Mouse (Mus musculus) stomach, embryonic 16.5 days (tissue): ENCODE results near the gene Spaca3. TPM values are rescaled to one million over a fixed set of nuclear protein-coding genes. Genes with fewer than 3 reads are reported as not detected.

Experiments used
- ATAC-seq: fragments of 200-750 bp; cut with Nextera tagmentation; 2 replicates; pipeline ENCODE4 v1.8.0; 2017; ENCODE audit warnings: moderate number of reproducible peaks, moderate TSS enrichment; ENCODE audit not compliant: insufficient read depth, low FRiP score
- H3K27ac ChIP-seq: fragments of 300-500 bp; sonication (generic); 2 replicates; pipeline ENCODE4 v1.5.1; 2014; ENCODE audit warnings: low read length
- H3K27me3 ChIP-seq: fragments of 300-500 bp; sonication (generic); 2 replicates; pipeline ENCODE4 v1.6.1; 2014; ENCODE audit warnings: low read length, control low read depth, mixed read lengths; ENCODE audit not compliant: control insufficient read depth, insufficient read depth
- H3K36me3 ChIP-seq: fragments of 300-500 bp; sonication (generic); 2 replicates; pipeline ENCODE4 v1.6.1; 2014; ENCODE audit warnings: low read length; ENCODE audit not compliant: control insufficient read depth, insufficient read depth
- H3K4me1 ChIP-seq: fragments of 300-500 bp; sonication (generic); 2 replicates; pipeline ENCODE4 v1.6.1; 2014; ENCODE audit warnings: low read length, control low read depth, mixed read lengths; ENCODE audit not compliant: control insufficient read depth, insufficient read depth
- H3K4me2 ChIP-seq: fragments of 300-500 bp; sonication (generic); 2 replicates; pipeline ENCODE4 v1.6.1; 2014; ENCODE audit warnings: low read depth, low read length, mixed read lengths
- H3K4me3 ChIP-seq: fragments of 300-500 bp; sonication (generic); replicated peaks from 2 replicates; pipeline ENCODE4 v1.5.1; 2014; ENCODE audit warnings: mild to moderate bottlenecking, low read length
- H3K9ac ChIP-seq: fragments of 300-500 bp; sonication (generic); 2 replicates; pipeline ENCODE4 v1.6.1; 2014; ENCODE audit warnings: low read length
- H3K9me3 ChIP-seq: fragments of 300-500 bp; sonication (generic); replicated peaks from 2 replicates; pipeline ENCODE4 v1.6.1; 2016; ENCODE audit warnings: low read length, control low read depth; ENCODE audit not compliant: control insufficient read depth
- WGBS: fragments of 180-500 bp; shearing (Covaris S2); extraction: QIAGEN DNeasy Blood & Tissue Kit; methylation state at CpG from one replicate; pipeline ENCODE4 v1.1.7; 2014; 5-methylcytosine and 5-hydroxymethylcytosine counted together
- polyA plus RNA-seq: library from polyadenylated mRNA; unstranded; fragments of >200 nt; fragmentation: Nextera tagmentation; extraction: Ambion mirVana; gene quantifications from 2 replicates; pipeline ENCODE4 v1.2.1, GENCODE M21; 2015

Gene Spaca3
- polyA plus RNA-seq, 1 experiment from 2014 or later = not detected

- no peak for ATAC-seq
- no peaks in the 10 kb centered on the region for H3K27me3 ChIP-seq
These were observed 45.3 kb downstream of the Spaca3 start for GRCm38 (mm10) chr11:80903426-80903825.

GRCm38 (mm10) chr11:80904559-80904958 is 46.4 kb downstream of the Spaca3 start:
- WGBS = 74% methylated on average over 2 of the region's 2 CpGs
- H3K27me3 ChIP-seq = no peaks in the 10 kb centered on the region
- no peak overlapping the region for H3K27ac ChIP-seq
- no peak overlapping the region for H3K9ac ChIP-seq
- H3K4me2 ChIP-seq = no peak overlapping the region
- H3K9me3 ChIP-seq = no peaks in the 10 kb centered on the region
- no peak for ATAC-seq
- H3K36me3 ChIP-seq = no peaks in the 10 kb centered on the region
- no peaks in the 10 kb centered on the region for H3K4me1 ChIP-seq
- no peak overlapping the region for H3K4me3 ChIP-seq

More at GRCm38 (mm10) chr11:80903426-80903825, 45.3 kb downstream of the Spaca3 start:
- Histone ChIP-seq H3K4me3 (no peak overlapping the region), H3K4me2 (no peak overlapping the region), H3K36me3 (no peaks in the 10 kb centered on the region), H3K9me3 (no peaks in the 10 kb centered on the region), H3K4me1 (no peaks in the 10 kb centered on the region), H3K27ac (no peak overlapping the region), H3K9ac (no peak overlapping the region)
- 90% methylated on average over 10 of the region's 10 CpGs for WGBS

- ATAC-seq = no peak
- Histone ChIP-seq H3K36me3 (no peaks in the 10 kb centered on the region), H3K4me1 (no peaks in the 10 kb centered on the region), H3K4me2 (no peak overlapping the region), H3K9me3 (no peaks in the 10 kb centered on the region), H3K27ac (no peak overlapping the region), H3K9ac (no peak overlapping the region), H3K4me3 (no peak overlapping the region), H3K27me3 (no peaks in the 10 kb centered on the region)
- 30% methylated on average over 4 of the region's 4 CpGs for WGBS
These were observed 48.3 kb downstream of the Spaca3 start for GRCm38 (mm10) chr11:80906456-80906855.

DNA sequence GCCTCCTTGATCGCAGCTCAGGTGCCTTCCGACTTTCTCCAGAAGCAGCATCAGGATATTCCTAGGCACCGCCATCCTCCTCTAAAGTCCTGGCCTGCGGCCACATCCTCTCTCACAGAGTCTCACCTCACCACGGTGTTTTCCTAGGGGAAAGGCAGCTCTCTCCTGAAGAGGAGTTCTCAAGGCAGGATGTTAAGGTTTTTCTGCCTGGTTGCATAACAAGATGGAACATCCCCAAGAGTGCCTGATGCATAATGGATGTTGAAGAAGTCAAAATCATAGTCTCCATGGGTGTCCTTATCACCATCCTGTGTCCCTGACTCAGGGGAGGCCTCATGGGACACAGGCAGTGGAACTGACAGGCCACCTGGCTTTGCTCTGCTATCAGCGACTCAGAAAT is 49.7 kb downstream of the Spaca3 start:
- Histone ChIP-seq H3K27me3 (no peaks in the 10 kb centered on the region), H3K4me2 (no peak overlapping the region), H3K9ac (no peak overlapping the region), H3K9me3 (no peaks in the 10 kb centered on the region), H3K36me3 (no peaks in the 10 kb centered on the region), H3K4me1 (no peaks in the 10 kb centered on the region), H3K27ac (no peak overlapping the region), H3K4me3 (no peak overlapping the region)
- no peak for ATAC-seq
- WGBS = 83% methylated on average over 6 of the region's 6 CpGs

DNA sequence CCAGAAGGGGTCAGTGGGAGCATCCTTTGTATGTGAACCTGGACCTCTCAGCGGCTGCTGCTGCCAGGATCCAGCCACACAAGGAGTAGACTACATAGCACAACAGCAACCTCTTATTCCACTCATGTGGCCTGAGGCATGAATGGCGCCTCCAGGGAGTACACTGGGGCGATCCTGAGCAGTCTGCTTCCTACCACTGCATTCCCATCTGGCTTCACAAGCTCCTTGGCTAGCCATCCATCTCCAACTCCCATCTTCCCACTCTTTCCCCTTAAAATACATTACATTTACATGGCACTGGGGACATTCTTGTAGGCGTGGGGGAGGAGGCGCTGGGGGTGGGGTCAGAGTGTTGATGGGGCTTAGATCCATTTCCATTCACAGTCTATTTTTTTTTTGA is 54.6 kb downstream of the Spaca3 start:
- no peak overlapping the region for H3K9ac ChIP-seq
- 81% methylated on average over 5 of the region's 5 CpGs for WGBS
- ATAC-seq = no peak
- no peak overlapping the region for H3K4me3 ChIP-seq
- H3K27me3 ChIP-seq = no peaks in the 10 kb centered on the region
- no peak overlapping the region for H3K4me2 ChIP-seq
- no peaks in the 10 kb centered on the region for H3K4me1 ChIP-seq
- no peaks in the 10 kb centered on the region for H3K9me3 ChIP-seq
- H3K36me3 ChIP-seq = no peaks in the 10 kb centered on the region
- no peak overlapping the region for H3K27ac ChIP-seq

GRCm38 (mm10) chr11:80913408-80914024 is 55.4 kb downstream of the Spaca3 start:
- no peaks in the 10 kb centered on the region for H3K36me3 ChIP-seq
- ATAC-seq = no peak
- H3K4me3 ChIP-seq = no peak overlapping the region
- no peak overlapping the region for H3K4me2 ChIP-seq
- H3K27ac ChIP-seq = no peak overlapping the region
- H3K27me3 ChIP-seq = no peaks in the 10 kb centered on the region
- H3K9ac ChIP-seq = no peak overlapping the region
- H3K4me1 ChIP-seq = no peaks in the 10 kb centered on the region
- H3K9me3 ChIP-seq = no peaks in the 10 kb centered on the region
- WGBS = 34% methylated on average over 4 of the region's 4 CpGs

Other genes with a start within 250 kb of the Spaca3 start
- 31.7 and 33.8 TPM in 2 replicates for gene Myo1d, start 78.3 kb upstream of the Spaca3 start, polyA plus RNA-seq
- gene Tmem98, start 48.2 kb upstream of the Spaca3 start, polyA plus RNA-seq = 111 and 121 TPM in 2 replicates